Mouse (Mus musculus): Measurements from ENCODE around the gene 2200002D01Rik.

GRCm38 (mm10) chr7:29248261-29248841 lies at the start of gene 2200002D01Rik:
- TF ChIP-seq MYOD1 (IDR thresholded peaks at IDR 0.05; ENCODE audit: control insufficient read depth, insufficient read length, low read depth) (no peak), CTCF (IDR thresholded peaks at IDR 0.05; ENCODE audit: control insufficient read depth, insufficient read depth, insufficient read length) (no peak), MAX (IDR thresholded peaks at IDR 0.05) (no peak), CEBPB (IDR thresholded peaks at IDR 0.05; ENCODE audit: low read depth) (no peak), MYOG (IDR thresholded peaks at IDR 0.05; ENCODE audit: control insufficient read depth, extremely low read depth, insufficient read length) (no peak), USF1 (IDR thresholded peaks at IDR 0.05; ENCODE audit: low read depth) (no peak), FOSL1 (IDR thresholded peaks at IDR 0.05; ENCODE audit: insufficient read depth, low read length, poor library complexity, severe bottlenecking) (no peak)
